Mouse (Mus musculus): ENCODE results near the gene Spata16. TPM values are rescaled to one million over a fixed set of nuclear protein-coding genes. Genes with fewer than 3 reads are reported as not detected.

The Spata16 gene
- total and polyA plus RNA-seq, 3 experiments, result not detected

- Histone ChIP-seq H3K36me3 (ENCODE audit: control insufficient read depth in 1 of 2, insufficient read depth in 2 of 2, low read length in 2 of 2) (peaks cover 0 to 3% of the 10 kb centered on the region in 2 experiments; a peak in 1 of 4 replicates), H3K4me1 (ENCODE audit: control insufficient read depth in 1 of 2, insufficient read depth in 2 of 2, low read length in 2 of 2) (peaks cover 0 to 10% of the 10 kb centered on the region in 2 experiments; a peak in 2 of 4 replicates), H3K4me3 (ENCODE audit: control insufficient read depth in 1 of 2, insufficient read depth in 1 of 2, low read depth in 2 of 2, low read length in 2 of 2) (no peak overlapping the region), H3K9ac (ENCODE audit: control insufficient read depth, low read depth, low read length, poor library complexity, severe bottlenecking) (no peak overlapping the region), H3K9me3 (replicated peaks; ENCODE audit: insufficient read depth, low read length) (no peaks in the 10 kb centered on the region), H3K79me2 (ENCODE audit: control insufficient read depth, insufficient read depth, low read length, poor library complexity) (no peaks in the 10 kb centered on the region), H3K27me3 (ENCODE audit: control insufficient read depth in 1 of 2, insufficient read depth in 2 of 2, low read length in 2 of 2) (no peaks in the 10 kb centered on the region), H3K27ac (ENCODE audit: control insufficient read depth, low read depth, low read length) (no peak overlapping the region)
- no peak for TF ChIP-seq ZC3H11A (IDR thresholded peaks at IDR 0.05; ENCODE audit: low read depth, low read length)
- no peak for TF ChIP-seq MAFK (IDR thresholded peaks at IDR 0.05; ENCODE audit: borderline replicate concordance, low read depth, low read length)
- no peak for TF ChIP-seq CTCF (IDR thresholded peaks at IDR 0.05 in 2 of 3, conservative IDR thresholded peaks at IDR 0.05 in 1 of 3; ENCODE audit: control insufficient read depth in 1 of 3, insufficient read depth in 1 of 3, low read depth in 2 of 3, low read length in 3 of 3, poor library complexity in 1 of 3, severe bottlenecking in 1 of 3)
- TF ChIP-seq TAL1 (IDR thresholded peaks at IDR 0.05; ENCODE audit: low read length), result no peak
- no peak for DNase-seq (ENCODE audit: low read depth, low spot score)
These were observed 115.0 kb downstream of the Spata16 start for GRCm38 (mm10) chr3:26752441-26752840.

DNA sequence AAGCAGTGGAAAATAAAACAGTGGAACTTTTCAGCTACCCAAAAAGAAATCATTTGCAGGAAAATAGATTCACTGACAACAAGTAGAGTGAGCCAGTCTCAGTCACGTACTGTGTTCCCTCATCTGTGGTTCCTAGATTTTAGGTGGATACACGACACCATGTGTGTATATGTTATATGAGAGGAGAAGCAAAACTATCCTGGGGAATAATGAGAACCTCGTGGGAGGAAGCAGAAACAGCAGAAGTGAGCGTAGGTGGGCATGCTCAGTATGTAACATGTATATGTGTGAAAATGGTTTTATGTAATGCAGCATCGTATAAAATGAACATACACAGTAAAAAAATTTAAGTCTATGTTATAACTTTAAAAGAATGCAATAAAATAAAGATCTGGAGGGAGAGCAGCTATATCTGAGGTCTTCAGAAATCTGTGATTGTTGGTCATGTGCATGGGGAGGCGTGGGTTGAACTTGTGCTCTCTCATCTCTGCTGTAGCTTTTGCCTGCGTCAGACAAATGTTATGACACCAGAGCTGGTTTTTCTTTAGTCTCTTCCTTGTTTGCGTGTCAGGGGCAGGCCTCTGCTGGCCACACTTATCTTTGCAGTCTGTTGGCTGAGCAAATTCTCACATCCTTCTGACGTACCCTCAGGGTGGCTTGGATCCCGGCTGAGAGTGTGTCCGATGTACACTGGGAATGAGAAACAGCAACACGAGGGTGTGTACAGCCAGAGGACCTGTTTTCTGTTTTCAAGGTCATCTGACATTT is 156.1 kb downstream of the Spata16 start:
- H3K4me1 ChIP-seq (ENCODE audit: control insufficient read depth in 1 of 2, insufficient read depth in 2 of 2, low read length in 2 of 2), result no peaks in the 10 kb centered on the region
- H3K79me2 ChIP-seq (ENCODE audit: control insufficient read depth, insufficient read depth, low read length, poor library complexity), result no peaks in the 10 kb centered on the region
- H3K9ac ChIP-seq (ENCODE audit: control insufficient read depth, low read depth, low read length, poor library complexity, severe bottlenecking), result no peak overlapping the region
- no peak overlapping the region for H3K27ac ChIP-seq (ENCODE audit: control insufficient read depth, low read depth, low read length)
- H3K9me3 ChIP-seq (replicated peaks; ENCODE audit: insufficient read depth, low read length), result no peaks in the 10 kb centered on the region
- TF ChIP-seq GATA1 (IDR thresholded peaks at IDR 0.05; ENCODE audit: low read depth, low read length) (no peak), NRF1 (IDR thresholded peaks at IDR 0.05; ENCODE audit: insufficient read depth, low read depth, low read length, poor library complexity, severe bottlenecking) (no peak), UBTF (IDR thresholded peaks at IDR 0.05; ENCODE audit: borderline replicate concordance, insufficient read depth, low read depth, low read length) (no peak), MAX (IDR thresholded peaks at IDR 0.05; ENCODE audit: low read length) (no peak), POLR2A (IDR thresholded peaks at IDR 0.05; ENCODE audit: control insufficient read depth in 1 of 2, insufficient read depth in 1 of 2, low read depth in 1 of 2, low read length in 2 of 2, poor library complexity in 1 of 2) (no peak), ZNF384 (IDR thresholded peaks at IDR 0.05; ENCODE audit: low read depth, low read length) (no peak), BHLHE40 (IDR thresholded peaks at IDR 0.05; ENCODE audit: borderline replicate concordance, low read depth, low read length) (no peak)
- no peak for DNase-seq (ENCODE audit: low read depth, low spot score)
- H3K4me3 ChIP-seq (ENCODE audit: control insufficient read depth in 1 of 2, insufficient read depth in 1 of 2, low read depth in 2 of 2, low read length in 2 of 2), result no peak overlapping the region
- H3K27me3 ChIP-seq (ENCODE audit: control insufficient read depth in 1 of 2, insufficient read depth in 2 of 2, low read length in 2 of 2), result no peaks in the 10 kb centered on the region
- no peaks in the 10 kb centered on the region for H3K36me3 ChIP-seq (ENCODE audit: control insufficient read depth in 1 of 2, insufficient read depth in 2 of 2, low read length in 2 of 2)

DNA sequence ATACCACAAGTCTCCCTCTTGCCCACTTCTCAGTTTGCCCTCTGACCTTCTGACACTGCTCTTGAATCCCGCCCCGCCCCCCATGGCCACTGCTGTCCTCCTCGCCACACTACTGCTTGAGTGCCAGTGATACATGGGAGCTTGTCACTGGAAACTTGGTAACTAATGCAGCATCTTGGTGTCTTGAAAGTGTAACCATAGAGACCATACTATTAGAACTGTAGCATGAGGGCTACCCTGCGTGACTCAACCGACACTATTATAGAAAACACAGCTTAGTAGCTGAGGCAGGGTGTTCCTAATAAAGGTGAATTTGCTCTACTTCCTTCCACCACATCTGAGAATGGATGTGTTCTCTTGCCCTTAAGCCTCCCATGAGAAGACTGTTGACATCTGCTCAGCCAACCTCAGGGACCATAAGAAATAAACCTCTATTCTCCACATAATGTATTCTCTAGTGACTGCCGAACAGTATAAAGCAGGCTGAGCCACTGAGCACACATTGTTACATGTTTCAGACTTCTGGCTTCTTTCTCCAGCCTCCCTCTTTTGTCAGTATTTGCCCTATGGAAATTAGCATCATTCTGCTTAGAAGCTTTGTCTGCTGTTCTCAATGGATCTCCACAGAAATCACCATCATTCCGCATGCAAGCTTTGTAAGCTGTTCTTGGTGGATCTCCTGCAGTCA is 158.6 kb downstream of the Spata16 start:
- no peak for TF ChIP-seq TBP (IDR thresholded peaks at IDR 0.05; ENCODE audit: low read depth, low read length)
- TF ChIP-seq KAT2A (conservative IDR thresholded peaks at IDR 0.05; ENCODE audit: low read depth, low read length), result no peak
- no peak for TF ChIP-seq ZMIZ1 (IDR thresholded peaks at IDR 0.05; ENCODE audit: low read depth, low read length)
- no peak for TF ChIP-seq MEF2A (IDR thresholded peaks at IDR 0.05; ENCODE audit: extremely low read depth, insufficient replicate concordance, low read depth, low read length, poor library complexity, severe bottlenecking)
- no peaks in the 10 kb centered on the region for H3K4me1 ChIP-seq (ENCODE audit: control insufficient read depth in 1 of 2, insufficient read depth in 2 of 2, low read length in 2 of 2)
- H3K27me3 ChIP-seq (ENCODE audit: control insufficient read depth in 1 of 2, insufficient read depth in 2 of 2, low read length in 2 of 2), result no peaks in the 10 kb centered on the region
- H3K9me3 ChIP-seq (replicated peaks; ENCODE audit: insufficient read depth, low read length), result no peaks in the 10 kb centered on the region
- no peak for DNase-seq (ENCODE audit: low read depth, low spot score)
- no peaks in the 10 kb centered on the region for H3K36me3 ChIP-seq (ENCODE audit: control insufficient read depth in 1 of 2, insufficient read depth in 2 of 2, low read length in 2 of 2)
- no peak overlapping the region for H3K27ac ChIP-seq (ENCODE audit: control insufficient read depth, low read depth, low read length)
- no peak overlapping the region for H3K9ac ChIP-seq (ENCODE audit: control insufficient read depth, low read depth, low read length, poor library complexity, severe bottlenecking)
- no peak overlapping the region for H3K4me3 ChIP-seq (ENCODE audit: control insufficient read depth in 1 of 2, insufficient read depth in 1 of 2, low read depth in 2 of 2, low read length in 2 of 2)
- H3K79me2 ChIP-seq (ENCODE audit: control insufficient read depth, insufficient read depth, low read length, poor library complexity), result no peaks in the 10 kb centered on the region
